Mouse (Mus musculus): ENCODE results near the gene 4930563M21Rik. TPM values are rescaled to one million over a fixed set of nuclear protein-coding genes. Genes with fewer than 3 reads are reported as not detected.
A peak's percentile ranks its signal among the peaks of the same experiment; 100 is the strongest.
"Not testable (repeated sequence)": the region's sequence is repeated elsewhere in the genome, so short reads cannot be mapped to it uniquely, and the experiment has no call there.

The 4930563M21Rik gene
- polyA plus RNA-seq, 1 experiment, result not detected

GRCm38 (mm10) chr9:56027292-56027691 is 16.9 kb upstream of the 4930563M21Rik start:
- TF ChIP-seq CTCF (IDR thresholded peaks at IDR 0.05; ENCODE audit: borderline replicate concordance, control insufficient read depth, extremely low read depth, insufficient read depth, low read length, poor library complexity) (no peak), POLR2A (IDR thresholded peaks at IDR 0.05; ENCODE audit: control insufficient read depth, extremely low read depth, insufficient read depth, low read length, poor library complexity) (no peak)
- WGBS, result 92% methylated on average over 16 of the region's 16 CpGs
- Histone ChIP-seq H3K4me1 (replicated peaks; ENCODE audit: control insufficient read depth, insufficient read depth, low read length) (no peaks in the 10 kb centered on the region), H3K4me3 (ENCODE audit: control insufficient read depth, insufficient read depth, low read length) (no peak overlapping the region), H3K27me3 (ENCODE audit: control insufficient read depth, insufficient read depth, low read length) (no peaks in the 10 kb centered on the region), H3K36me3 (ENCODE audit: control insufficient read depth, insufficient read depth, low read length) (no peaks in the 10 kb centered on the region), H3K27ac (ENCODE audit: control insufficient read depth, insufficient read depth, low read length) (no peak overlapping the region)
- no peak for DNase-seq

DNA sequence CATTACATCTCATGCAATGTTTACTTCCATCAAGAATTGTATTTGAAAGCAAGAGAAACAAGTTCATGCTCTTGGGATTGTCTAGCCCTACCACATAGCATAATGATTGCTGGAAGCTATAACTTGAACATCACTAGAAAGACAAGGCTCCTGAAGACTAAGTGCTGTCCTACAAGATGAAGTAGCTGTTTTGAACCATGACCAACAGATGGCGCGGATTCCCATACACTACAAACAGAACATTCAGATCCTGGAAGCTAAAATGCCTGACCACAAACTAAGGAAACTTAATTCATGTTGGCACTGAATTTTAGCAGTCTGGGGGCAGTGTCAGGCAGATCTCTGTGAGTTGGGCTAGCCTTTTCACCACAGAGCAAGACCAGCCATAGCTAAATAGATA is 14.4 kb upstream of the 4930563M21Rik start:
- Histone ChIP-seq H3K4me1 (replicated peaks; ENCODE audit: control insufficient read depth, insufficient read depth, low read length) (no peaks in the 10 kb centered on the region), H3K27me3 (ENCODE audit: control insufficient read depth, insufficient read depth, low read length) (no peaks in the 10 kb centered on the region), H3K27ac (ENCODE audit: control insufficient read depth, insufficient read depth, low read length) (no peak overlapping the region), H3K36me3 (ENCODE audit: control insufficient read depth, insufficient read depth, low read length) (no peaks in the 10 kb centered on the region), H3K4me3 (ENCODE audit: control insufficient read depth, insufficient read depth, low read length) (no peak overlapping the region)
- TF ChIP-seq POLR2A (IDR thresholded peaks at IDR 0.05; ENCODE audit: control insufficient read depth, extremely low read depth, insufficient read depth, low read length, poor library complexity) (no peak), CTCF (IDR thresholded peaks at IDR 0.05; ENCODE audit: borderline replicate concordance, control insufficient read depth, extremely low read depth, insufficient read depth, low read length, poor library complexity) (no peak)
- DNase-seq, result no peak
- 76% methylated on average over 2 of the region's 2 CpGs for WGBS

GRCm38 (mm10) chr9:56004679-56005078 is 5.7 kb downstream of the 4930563M21Rik start:
- DNase-seq; H3K27me3 ChIP-seq (ENCODE audit: control insufficient read depth, insufficient read depth, low read length); H3K4me3 ChIP-seq (ENCODE audit: control insufficient read depth, insufficient read depth, low read length); H3K36me3 ChIP-seq (ENCODE audit: control insufficient read depth, insufficient read depth, low read length); H3K4me1 ChIP-seq (replicated peaks; ENCODE audit: control insufficient read depth, insufficient read depth, low read length); H3K27ac ChIP-seq (ENCODE audit: control insufficient read depth, insufficient read depth, low read length): not testable (repeated sequence)
- WGBS, result 6% methylated on average over 2 of the region's 2 CpGs

- 18% methylated on average over 1 of the region's 1 CpGs for WGBS
- H3K36me3 ChIP-seq (ENCODE audit: control insufficient read depth, insufficient read depth, low read length), result no peaks in the 10 kb centered on the region
- TF ChIP-seq POLR2A (IDR thresholded peaks at IDR 0.05; ENCODE audit: control insufficient read depth, extremely low read depth, insufficient read depth, low read length, poor library complexity) (no peak), CTCF (IDR thresholded peaks at IDR 0.05; ENCODE audit: borderline replicate concordance, control insufficient read depth, extremely low read depth, insufficient read depth, low read length, poor library complexity) (no peak)
- H3K4me1 ChIP-seq (replicated peaks; ENCODE audit: control insufficient read depth, insufficient read depth, low read length), result no peaks in the 10 kb centered on the region
- no peak overlapping the region for H3K4me3 ChIP-seq (ENCODE audit: control insufficient read depth, insufficient read depth, low read length)
- H3K27me3 ChIP-seq (ENCODE audit: control insufficient read depth, insufficient read depth, low read length), result no peaks in the 10 kb centered on the region
- DNase-seq, result peak; percentile 66
- H3K27ac ChIP-seq (ENCODE audit: control insufficient read depth, insufficient read depth, low read length), result no peak overlapping the region
These were observed 63.5 kb downstream of the 4930563M21Rik start for GRCm38 (mm10) chr9:55946819-55947218.

- no peak overlapping the region for H3K27ac ChIP-seq (ENCODE audit: control insufficient read depth, insufficient read depth, low read length)
- H3K4me1 ChIP-seq (replicated peaks; ENCODE audit: control insufficient read depth, insufficient read depth, low read length), result 0 out of 2 replicates have a peak, but pooled peaks cover 3% of the 10 kb centered on the region
- DNase-seq, result no peak
- no peaks in the 10 kb centered on the region for H3K27me3 ChIP-seq (ENCODE audit: control insufficient read depth, insufficient read depth, low read length)
- TF ChIP-seq POLR2A (IDR thresholded peaks at IDR 0.05; ENCODE audit: control insufficient read depth, extremely low read depth, insufficient read depth, low read length, poor library complexity), result no peak
- no peak for TF ChIP-seq CTCF (IDR thresholded peaks at IDR 0.05; ENCODE audit: borderline replicate concordance, control insufficient read depth, extremely low read depth, insufficient read depth, low read length, poor library complexity)
- no peaks in the 10 kb centered on the region for H3K36me3 ChIP-seq (ENCODE audit: control insufficient read depth, insufficient read depth, low read length)
- no peak overlapping the region for H3K4me3 ChIP-seq (ENCODE audit: control insufficient read depth, insufficient read depth, low read length)
These were observed 69.0 kb downstream of the 4930563M21Rik start for GRCm38 (mm10) chr9:55941356-55941755.

DNA sequence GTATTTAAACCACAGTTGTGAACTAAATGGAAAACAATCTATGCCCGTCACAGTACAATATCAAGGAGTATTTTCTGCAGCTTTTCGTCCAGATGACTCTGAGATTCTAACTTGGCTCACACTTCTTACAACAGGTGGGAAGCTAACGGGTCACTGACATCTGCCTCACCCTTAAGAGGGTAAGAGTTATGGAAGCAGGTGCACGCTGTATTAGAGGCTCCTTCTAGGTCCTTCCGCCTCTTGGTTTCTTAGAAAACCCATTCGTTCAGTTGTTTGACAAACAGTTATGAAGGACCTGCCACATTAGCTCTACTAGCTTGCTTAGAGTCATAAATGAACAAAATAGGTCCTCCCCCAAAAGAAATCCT is 71.7 kb downstream of the 4930563M21Rik start:
- DNase-seq, result no peak
- H3K4me3 ChIP-seq (ENCODE audit: control insufficient read depth, insufficient read depth, low read length), result no peak overlapping the region
- H3K27me3 ChIP-seq (ENCODE audit: control insufficient read depth, insufficient read depth, low read length), result no peaks in the 10 kb centered on the region
- H3K4me1 ChIP-seq (replicated peaks; ENCODE audit: control insufficient read depth, insufficient read depth, low read length), result 0 out of 2 replicates have a peak, but pooled peaks cover 3% of the 10 kb centered on the region
- no peaks in the 10 kb centered on the region for H3K36me3 ChIP-seq (ENCODE audit: control insufficient read depth, insufficient read depth, low read length)
- TF ChIP-seq POLR2A (IDR thresholded peaks at IDR 0.05; ENCODE audit: control insufficient read depth, extremely low read depth, insufficient read depth, low read length, poor library complexity) (no peak), CTCF (IDR thresholded peaks at IDR 0.05; ENCODE audit: borderline replicate concordance, control insufficient read depth, extremely low read depth, insufficient read depth, low read length, poor library complexity) (no peak)
- 6% methylated on average over 6 of the region's 6 CpGs for WGBS
- H3K27ac ChIP-seq (ENCODE audit: control insufficient read depth, insufficient read depth, low read length), result no peak overlapping the region

Data from thymus, adult 2 months (tissue).